Mouse (Mus musculus) hematopoietic multipotent progenitor cell, adult 10-12 weeks (in vitro differentiated cells): ENCODE measurements around the gene Gm2035. TPM values are rescaled to one million over a fixed set of nuclear protein-coding genes. Genes with fewer than 3 reads are reported as not detected.

Experiments
- polyA plus RNA-seq: library from polyadenylated mRNA; stranded (reverse); fragments of >175 nt; gene quantifications from 2 replicates; pipeline ENCODE4 v1.2.3, GENCODE M21; 2012; ENCODE audit warnings: low replicate concordance

The Gm2035 gene
- polyA plus RNA-seq = not detected in 2 replicates

DNA sequence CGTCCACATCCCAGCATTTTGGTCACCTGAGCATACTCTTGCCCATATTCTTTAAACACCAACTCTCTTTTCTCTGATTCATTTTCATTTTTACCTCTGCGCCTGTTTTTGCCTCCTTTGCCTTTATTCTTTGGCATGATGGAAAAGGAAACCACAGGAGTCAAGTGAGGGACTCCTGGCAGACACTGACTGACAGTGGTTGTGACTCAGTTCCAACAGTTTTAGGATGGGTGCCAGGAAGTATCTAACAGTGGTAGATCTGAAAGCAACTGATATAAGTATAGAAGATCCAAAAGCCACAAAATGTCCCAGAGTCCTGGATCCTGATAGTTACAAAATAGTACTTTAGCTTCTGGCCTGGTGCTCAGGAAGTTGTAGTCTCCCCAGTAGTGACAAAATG is at the start of gene Gm2035:
Gene Gm2035 (minus strand): TSS at position 137 of the 400 bp plus-strand sequence.

GRCm38 (mm10) chr12:87953780-87954179 is 34.1 kb upstream of the Gm2035 start, which contains the start of gene Gm2042:
TSS of gene Gm2042 (plus strand) at chr12:87954080.

GRCm38 (mm10) chr12:87895070-87895469 is 24.6 kb downstream of the Gm2035 start, which contains the start of gene Gm2022:
TSS of gene Gm2022 (plus strand) at chr12:87895370.

DNA sequence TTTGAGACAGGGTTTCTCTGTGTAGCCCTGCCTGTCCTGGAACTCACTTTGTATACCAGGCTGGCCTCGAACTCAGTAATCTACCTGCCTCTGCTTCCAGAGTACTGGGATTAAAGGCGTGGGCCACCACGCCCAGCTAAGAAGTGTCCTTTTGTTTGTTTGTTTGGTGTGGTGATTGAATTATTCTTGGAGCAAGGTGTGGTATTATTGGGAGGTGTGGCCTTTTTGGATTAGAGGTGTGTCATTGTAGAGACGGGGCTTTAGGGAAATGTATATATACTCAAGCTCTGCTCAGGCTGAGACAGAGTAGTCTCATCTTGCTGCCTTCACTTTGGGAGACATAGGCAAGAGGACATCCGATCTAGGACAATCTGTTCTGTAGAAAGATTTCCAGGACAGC is 45.9 kb downstream of the Gm2035 start, which contains the start of gene Gm2016:
Gene Gm2016 (plus strand): TSS at position 301 of the 400 bp plus-strand sequence.

Other genes starting within 250 kb of the Gm2035 start
- not detected in 2 replicates for gene Gm21319, start 144.1 kb downstream of the Gm2035 start, polyA plus RNA-seq
- not detected in 2 replicates for gene Gm21936, start 124.3 kb downstream of the Gm2035 start, polyA plus RNA-seq
- not detected in 2 replicates for gene BB287469, start 103.3 kb downstream of the Gm2035 start, polyA plus RNA-seq
- not detected in 2 replicates for gene Gm2001, start 77.5 kb downstream of the Gm2035 start, polyA plus RNA-seq
- gene Gm2016, start 45.8 kb downstream of the Gm2035 start, polyA plus RNA-seq = not detected in 2 replicates
- gene Gm2022, start 24.5 kb downstream of the Gm2035 start, polyA plus RNA-seq = not detected in 2 replicates
- 0.21 TPM in 1 of 2 replicates, not detected in the other for gene Gm2042, start 34.2 kb upstream of the Gm2035 start, polyA plus RNA-seq
- gene Gm2075, start 92.0 kb upstream of the Gm2035 start, polyA plus RNA-seq = not detected in 2 replicates
- not detected in 2 replicates for gene Gm6803, start 98.9 kb upstream of the Gm2035 start, polyA plus RNA-seq
- not detected in 2 replicates for gene Gm2056, start 107.1 kb upstream of the Gm2035 start, polyA plus RNA-seq
- not detected in 2 replicates for gene Gm16368, start 163.8 kb upstream of the Gm2035 start, polyA plus RNA-seq